Comparison of ENCODE assay signal across 9 mouse cellular contexts in the genomic region with DNA sequence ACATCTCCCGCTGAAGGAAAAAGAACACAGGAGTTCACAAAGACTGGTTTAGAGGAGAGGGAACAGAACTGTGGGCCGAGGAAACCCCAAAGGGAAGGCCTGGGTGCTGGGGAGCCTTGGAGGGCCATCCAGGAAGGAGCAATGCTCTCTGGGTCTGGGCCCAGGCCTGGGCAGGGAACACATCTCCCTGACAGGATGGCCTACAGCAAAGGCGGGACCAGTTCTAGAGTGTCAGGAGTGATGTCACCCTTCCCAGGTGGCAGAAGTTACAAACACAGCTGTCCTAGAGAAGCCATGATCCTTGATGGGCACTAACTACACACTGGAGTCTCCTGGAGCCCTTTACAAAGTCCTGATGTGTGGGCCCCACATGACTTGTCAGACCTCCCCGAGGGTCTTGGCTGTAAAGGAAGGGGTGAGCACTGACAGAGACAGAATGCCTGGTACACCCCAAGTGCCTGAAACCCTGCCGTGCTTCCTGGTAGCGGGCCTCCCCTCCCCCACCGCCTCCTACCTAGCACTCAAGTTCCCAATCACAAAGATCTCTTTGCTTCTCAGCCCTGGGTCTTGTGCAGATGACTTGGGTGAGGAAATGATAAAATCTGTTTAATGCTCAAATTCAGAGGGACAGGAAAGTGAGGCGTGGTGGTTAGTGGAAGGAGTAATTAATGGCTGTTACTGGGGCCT.
DNase-seq lines count a peak whose midpoint lies in the region; ATAC-seq and TF ChIP-seq lines count a peak whose summit lies in the region.
"Had no signal": no experiment of that assay in that cellular context is flagged by ENCODE, and none has a peak within 500 bp of the region (broad histone marks: within the 10 kb centered on the region; RNA-seq: fewer than 3 reads in every experiment).

No protein-coding gene starts in this region.

- no peak for DNase-seq in heart, postnatal 4 days
- no peak for DNase-seq in lung, adult 2 months
- DNase-seq in kidney, postnatal 25 days = peak; percentile 39 to 54
- DNase-seq in thymus, postnatal 14 days = peak; percentile 41
- no peak for DNase-seq in right cerebral cortex, postnatal 36 days (ENCODE audit: low spot score in 2 of 2)
- no peak for DNase-seq in adrenal gland, adult 2 months
- DNase-seq: heart, postnatal 36 days had no signal

- no peak overlapping the region for H3K9ac ChIP-seq in heart, embryonic 12.5 days
- H3K9ac ChIP-seq in lung, embryonic 16.5 days (ENCODE audit: low read length) = peak overlapping the region; percentile 2; the same call in 1 of the 2 replicates

- no peak for TF ChIP-seq POLR2A in lung, adult 2 months (IDR thresholded peaks at IDR 0.05; ENCODE audit: borderline replicate concordance, extremely low read depth, low read depth, low read length)

- H3K4me2 ChIP-seq in heart, embryonic 12.5 days = no peak overlapping the region
- no peak overlapping the region for H3K4me2 ChIP-seq in lung, embryonic 16.5 days (ENCODE audit: low read depth, low read length)

- peak; percentile 28 for ATAC-seq in heart, embryonic 12.5 days (ENCODE audit: insufficient number of reproducible peaks, low FRiP score)
- ATAC-seq in lung, embryonic 16.5 days (ENCODE audit: low read depth) = no peak

- H3K27me3 ChIP-seq in heart, embryonic 12.5 days (replicated peaks) = no peaks in the 10 kb centered on the region
- no peaks in the 10 kb centered on the region for H3K27me3 ChIP-seq in lung, embryonic 16.5 days (ENCODE audit: control insufficient read depth, insufficient read depth, low read depth, low read length)

- H3K9me3 ChIP-seq in heart, embryonic 12.5 days (replicated peaks) = no peaks in the 10 kb centered on the region
- H3K9me3 ChIP-seq in lung, embryonic 16.5 days (ENCODE audit: control insufficient read depth, low read length) = no peaks in the 10 kb centered on the region

- 53% methylated on average over 8 of the region's 8 CpGs for WGBS in heart, embryonic 12.5 days
- 26% methylated on average over 8 of the region's 8 CpGs for WGBS in lung, embryonic 16.5 days
- WGBS in lung, adult 2 months = 45% methylated on average over 8 of the region's 8 CpGs

- H3K4me3 ChIP-seq in heart, embryonic 12.5 days = no peak overlapping the region
- no peak overlapping the region for H3K4me3 ChIP-seq in lung, embryonic 16.5 days (ENCODE audit: low read length)
- no peak overlapping the region for H3K4me3 ChIP-seq in lung, adult 2 months (replicated peaks; ENCODE audit: extremely low read depth, low read depth, low read length)

- H3K27ac ChIP-seq in heart, embryonic 12.5 days (ENCODE audit: poor library complexity, severe bottlenecking) = no peak overlapping the region
- H3K27ac ChIP-seq in lung, embryonic 16.5 days (ENCODE audit: low read length) = peak overlapping the region; percentile 53

- TF ChIP-seq CTCF in lung, adult 2 months (IDR thresholded peaks at IDR 0.05; ENCODE audit: insufficient read depth, low read length) = no peak

- peaks cover 33% of the 10 kb centered on the region for H3K4me1 ChIP-seq in heart, embryonic 12.5 days (replicated peaks)
- H3K4me1 ChIP-seq in lung, embryonic 16.5 days (replicated peaks; ENCODE audit: control insufficient read depth, insufficient read depth, low read length) = peaks cover 28% of the 10 kb centered on the region
- peaks cover 6% of the 10 kb centered on the region; the same call in 1 of the 2 replicates for H3K4me1 ChIP-seq in lung, adult 2 months (ENCODE audit: control insufficient read depth, insufficient read depth, low read length)

- no peaks in the 10 kb centered on the region for H3K36me3 ChIP-seq in heart, embryonic 12.5 days
- H3K36me3 ChIP-seq in lung, embryonic 16.5 days (ENCODE audit: control insufficient read depth, insufficient read depth, low read length) = no peaks in the 10 kb centered on the region

Comparison
In these comparisons a context has a peak if more than half of its experiments do, and no peak if none do; other contexts are left out.
1. DNase-seq: peak in kidney, postnatal 25 days (2 of 2) and thymus, postnatal 14 days (single experiment); none in heart, postnatal 4 days (single experiment), lung, adult 2 months (single experiment), right cerebral cortex, postnatal 36 days (0 of 2) and adrenal gland, adult 2 months (single experiment).